Mouse (Mus musculus) E14TG2a.4 (cell line): Measurements from ENCODE around the gene Slc6a6.

Experiments used
- CTCF ChIP-seq: conservative IDR thresholded peaks from 2 replicates; pipeline ENCODE4 v1.5.1; 2014; ENCODE audit warnings: low read length
- POU5F1 ChIP-seq: IDR thresholded peaks from 2 replicates; pipeline ENCODE4 v1.6.1; 2014; ENCODE audit warnings: low read length, borderline replicate concordance

DNA sequence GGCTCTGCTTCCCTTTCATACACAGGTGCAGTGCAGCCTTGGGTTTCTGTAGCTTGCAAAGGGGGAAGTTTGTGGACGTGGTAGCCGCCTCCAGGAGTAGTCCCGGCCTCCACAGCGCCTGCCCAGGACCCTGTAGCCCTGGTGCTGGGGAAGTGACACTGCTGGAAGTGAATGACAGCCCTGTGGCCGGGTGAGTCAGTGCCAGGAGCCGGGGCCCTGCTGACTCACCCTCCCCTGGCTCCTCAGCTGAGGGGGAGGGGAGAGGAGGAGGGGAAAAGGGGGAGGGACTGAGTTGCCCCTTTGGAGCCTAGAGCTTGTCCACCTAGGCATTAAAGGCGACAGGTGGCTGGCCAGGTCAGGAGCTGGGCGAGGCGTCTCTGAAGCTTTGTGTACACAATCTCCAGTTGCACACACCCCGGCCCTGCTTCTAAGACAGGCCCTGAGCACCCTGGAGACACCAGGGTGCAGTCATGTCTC lies 29.0 kb downstream of the Slc6a6 start:
- TF ChIP-seq CTCF (no peak), POU5F1 (no peak)
